Mouse (Mus musculus) cerebellum, adult 2 months (tissue): ENCODE results near the gene Tigd4. TPM values are rescaled to one million over a fixed set of nuclear protein-coding genes. Genes with fewer than 3 reads are reported as not detected.

Source experiments
- DNase-seq, 2 experiments: peaks; one replicate each; pipeline ENCODE4 v3.0.0; 2021
- H3K27ac ChIP-seq: fragments of 200-500 bp; 2 replicates; pipeline ENCODE4 v1.5.1; 2012; ENCODE audit warnings: low read length, control low read depth, inconsistent platforms; ENCODE audit not compliant: insufficient read depth
- H3K27me3 ChIP-seq: fragments of 200-500 bp; 2 replicates; pipeline ENCODE4 v1.6.1; 2012; ENCODE audit warnings: inconsistent platforms, mild to moderate bottlenecking, low read length, moderate library complexity; ENCODE audit not compliant: control insufficient read depth, insufficient read depth
- H3K4me1 ChIP-seq: fragments of 200-500 bp; 2 replicates; pipeline ENCODE4 v1.6.1; 2011; ENCODE audit warnings: low read length; ENCODE audit not compliant: control insufficient read depth, insufficient read depth
- H3K4me3 ChIP-seq: fragments of 200-500 bp; replicated peaks from 2 replicates; pipeline ENCODE3; 2011; ENCODE audit warnings: mild to moderate bottlenecking, low read depth, low read length, control low read depth; ENCODE audit not compliant: insufficient read depth
- CTCF ChIP-seq: fragments of 200-500 bp; IDR thresholded peaks from 2 replicates; pipeline ENCODE4 v1.5.1; 2011; ENCODE audit warnings: low read depth, mild to moderate bottlenecking, control low read depth, low read length, moderate library complexity, borderline replicate concordance; ENCODE audit not compliant: insufficient read depth
- POLR2A ChIP-seq: fragments of 200-500 bp; IDR thresholded peaks from 2 replicates; pipeline ENCODE4 v1.6.1; 2011; ENCODE audit warnings: low read length, control low read depth, borderline replicate concordance; ENCODE audit not compliant: insufficient read depth
- whole genome bisulfite sequencing: fragments of 180-500 bp; shearing (Covaris S2); methylation state at CpG from one replicate; pipeline ENCODE4 v1.1.7; 2018; 5-methylcytosine and 5-hydroxymethylcytosine counted together
- polyA plus RNA-seq: library from polyadenylated mRNA; depleted of rRNA; stranded (reverse); fragments of >200 nt; gene quantifications from 2 replicates; pipeline ENCODE4 v1.2.3, GENCODE M21; 2012

Gene Tigd4
- polyA plus RNA-seq, 1 experiment: 0.11 TPM

DNA sequence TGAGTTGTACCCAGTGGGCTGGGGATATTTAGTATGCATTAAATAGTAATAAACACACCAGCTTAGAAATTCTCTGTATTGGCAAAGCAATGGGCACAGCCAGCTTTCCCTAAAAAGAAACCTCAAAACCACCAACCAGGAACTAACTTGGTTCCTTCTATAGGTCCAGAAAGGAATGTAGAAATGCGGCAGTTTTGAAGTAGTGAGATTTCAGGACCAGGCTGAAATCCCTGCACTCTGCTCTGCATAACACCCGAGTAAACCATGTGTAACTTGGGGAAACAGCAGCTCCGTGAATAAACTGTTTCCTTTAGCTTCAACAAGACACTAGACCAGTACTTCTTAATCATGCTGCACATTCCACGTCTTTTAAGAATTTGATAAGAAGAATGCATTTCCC lies 12.7 kb upstream of the Tigd4 start:
- Histone ChIP-seq H3K4me1 (peaks cover 4% of the 10 kb centered on the region; the same call in 1 of the 2 replicates), H3K27me3 (no peaks in the 10 kb centered on the region), H3K27ac (no peak overlapping the region), H3K4me3 (no peak overlapping the region)
- DNase-seq: no peak
- WGBS: 41% methylated on average over 4 of the region's 4 CpGs
- TF ChIP-seq CTCF (no peak), POLR2A (no peak)

DNA sequence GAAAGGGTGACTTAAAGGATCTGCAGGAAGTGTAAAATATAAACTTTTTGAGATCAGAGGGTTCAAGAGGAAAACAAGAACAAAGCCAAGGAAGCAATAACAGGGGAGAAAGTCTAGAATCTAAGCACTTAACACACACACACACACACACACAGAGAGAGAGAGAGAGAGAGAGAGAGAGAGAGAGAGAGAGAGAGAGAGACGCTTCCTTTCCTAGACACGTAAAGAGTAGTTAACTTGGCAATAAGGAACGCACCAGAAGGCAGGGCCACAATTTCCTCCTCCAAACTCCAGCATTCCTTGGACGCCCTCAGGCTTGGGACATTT lies 11.7 kb upstream of the Tigd4 start:
- TF ChIP-seq POLR2A: no peak
- no peak for TF ChIP-seq CTCF
- Histone ChIP-seq H3K4me1 (peaks cover 4% of the 10 kb centered on the region; the same call in 1 of the 2 replicates), H3K27me3 (no peaks in the 10 kb centered on the region), H3K27ac (0 out of 2 replicates have a peak overlapping the region, but pooled peaks have one; percentile 55), H3K4me3 (peak overlapping the region; percentile 79)
- DNase-seq: no peak
- WGBS: 0% methylated on average over 4 of the region's 4 CpGs

DNA sequence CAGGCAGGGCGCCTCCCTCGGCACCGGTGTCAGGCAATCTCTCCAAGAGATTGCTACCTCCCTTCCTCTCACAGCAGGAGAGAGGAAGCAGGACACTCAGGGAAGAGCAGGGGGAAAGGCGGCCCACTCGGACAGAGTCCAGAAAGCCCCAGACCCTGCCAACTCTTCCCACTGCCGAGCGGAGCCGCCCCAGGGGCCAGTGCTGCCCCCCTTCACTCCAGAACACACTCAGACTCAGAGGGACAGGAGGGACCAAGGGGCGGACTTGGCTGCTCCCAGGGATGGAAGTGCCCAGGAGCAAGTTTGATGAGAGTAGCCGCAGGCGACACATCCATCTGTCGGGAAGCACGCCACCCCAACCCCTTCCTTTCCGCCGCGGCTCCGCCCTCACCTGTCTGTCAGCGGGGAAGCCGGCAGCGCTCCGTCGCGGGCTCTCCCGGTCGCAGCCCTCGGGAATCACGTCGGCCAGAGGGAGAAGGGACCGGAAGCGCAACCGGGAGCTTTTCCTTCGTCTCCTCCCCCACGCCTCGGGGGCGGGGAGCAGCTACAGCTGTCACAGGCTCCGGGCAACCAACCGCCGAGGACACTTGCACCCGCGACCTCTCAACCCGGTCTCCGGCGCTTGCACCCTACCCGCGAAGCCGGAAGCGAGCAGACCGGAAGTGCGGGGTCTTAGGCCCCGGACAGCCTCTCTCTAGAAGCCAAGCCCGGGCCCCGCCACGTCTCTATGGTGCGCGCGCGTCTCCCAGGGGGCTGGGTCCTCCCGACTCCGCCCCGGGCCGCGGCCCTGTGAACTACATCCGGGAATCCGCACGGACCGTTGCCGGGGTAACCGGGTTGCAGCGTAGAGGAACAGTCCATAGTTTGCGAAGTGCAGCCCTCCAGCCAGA lies 11.1 kb upstream of the Tigd4 start, which contains the start of gene Arfip1:
TSS of gene Arfip1 (minus strand) at position 603 of the 890 bp plus-strand sequence.
- TF ChIP-seq POLR2A: peak; percentile 57; the same call in 1 of the 2 replicates
- no peak for TF ChIP-seq CTCF
- Histone ChIP-seq H3K4me3 (peak within 1 kb of the TSS; percentile 79), H3K27me3 (no peaks in the 10 kb centered on the region), H3K4me1 (peaks cover 4% of the 10 kb centered on the region; the same call in 1 of the 2 replicates), H3K27ac (peak within 1 kb of the TSS; percentile 55)
- DNase-seq: peak; percentile 95
- under 1% methylated on average over 70 of the region's 70 CpGs for WGBS

DNA sequence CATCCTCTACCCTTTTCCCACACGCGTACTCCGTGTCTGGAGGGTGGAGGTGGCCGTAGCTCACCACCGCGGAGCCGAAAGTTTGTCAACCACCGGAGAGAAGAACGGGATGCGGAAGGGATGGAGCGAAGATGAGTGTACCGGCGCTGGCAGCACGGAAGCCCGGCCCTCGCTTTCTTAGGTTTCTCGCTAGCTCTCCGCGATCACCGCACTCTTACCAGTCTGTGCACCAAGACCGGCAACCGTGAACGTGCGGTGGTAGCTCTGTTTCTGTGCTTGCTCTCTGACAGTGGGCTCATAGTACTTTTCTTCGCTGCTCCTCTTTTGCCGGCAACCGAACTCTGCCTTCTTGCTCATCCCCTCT lies 10.5 kb upstream of the Tigd4 start:
- Histone ChIP-seq H3K27ac (peak overlapping the region; percentile 3; the same call in 1 of the 2 replicates), H3K27me3 (no peaks in the 10 kb centered on the region), H3K4me3 (peak overlapping the region; percentile 79), H3K4me1 (peaks cover 4% of the 10 kb centered on the region; the same call in 1 of the 2 replicates)
- no peak for DNase-seq
- WGBS: under 1% methylated on average over 27 of the region's 27 CpGs
- TF ChIP-seq CTCF (no peak), POLR2A (peak; percentile 5; the same call in 1 of the 2 replicates)

DNA sequence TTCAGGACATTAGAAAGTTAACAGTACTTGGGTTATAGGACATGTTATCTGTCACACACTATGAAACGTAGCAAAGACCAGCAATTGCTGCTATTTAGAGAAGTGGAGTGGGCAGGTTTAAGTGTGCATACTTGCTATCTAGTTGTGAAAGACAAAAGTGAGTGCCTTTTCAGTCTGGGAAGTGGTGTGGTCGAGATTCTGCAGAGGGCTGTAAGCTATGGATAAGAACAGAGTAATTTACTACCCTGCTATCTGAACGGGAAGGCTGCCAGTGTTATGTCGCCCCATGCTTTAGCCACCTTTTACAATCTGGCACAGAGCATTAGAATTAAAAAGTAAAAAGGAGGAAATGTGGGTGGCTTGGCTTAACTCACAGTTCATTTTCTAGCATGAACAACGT lies 6.6 kb upstream of the Tigd4 start:
- H3K4me1 ChIP-seq: peaks cover 4% of the 10 kb centered on the region; the same call in 1 of the 2 replicates
- H3K27ac ChIP-seq: no peak overlapping the region
- TF ChIP-seq POLR2A (no peak), CTCF (no peak)
- WGBS: 55% methylated on average over 5 of the region's 5 CpGs
- no peak overlapping the region for H3K4me3 ChIP-seq
- H3K27me3 ChIP-seq: no peaks in the 10 kb centered on the region
- no peak for DNase-seq

DNA sequence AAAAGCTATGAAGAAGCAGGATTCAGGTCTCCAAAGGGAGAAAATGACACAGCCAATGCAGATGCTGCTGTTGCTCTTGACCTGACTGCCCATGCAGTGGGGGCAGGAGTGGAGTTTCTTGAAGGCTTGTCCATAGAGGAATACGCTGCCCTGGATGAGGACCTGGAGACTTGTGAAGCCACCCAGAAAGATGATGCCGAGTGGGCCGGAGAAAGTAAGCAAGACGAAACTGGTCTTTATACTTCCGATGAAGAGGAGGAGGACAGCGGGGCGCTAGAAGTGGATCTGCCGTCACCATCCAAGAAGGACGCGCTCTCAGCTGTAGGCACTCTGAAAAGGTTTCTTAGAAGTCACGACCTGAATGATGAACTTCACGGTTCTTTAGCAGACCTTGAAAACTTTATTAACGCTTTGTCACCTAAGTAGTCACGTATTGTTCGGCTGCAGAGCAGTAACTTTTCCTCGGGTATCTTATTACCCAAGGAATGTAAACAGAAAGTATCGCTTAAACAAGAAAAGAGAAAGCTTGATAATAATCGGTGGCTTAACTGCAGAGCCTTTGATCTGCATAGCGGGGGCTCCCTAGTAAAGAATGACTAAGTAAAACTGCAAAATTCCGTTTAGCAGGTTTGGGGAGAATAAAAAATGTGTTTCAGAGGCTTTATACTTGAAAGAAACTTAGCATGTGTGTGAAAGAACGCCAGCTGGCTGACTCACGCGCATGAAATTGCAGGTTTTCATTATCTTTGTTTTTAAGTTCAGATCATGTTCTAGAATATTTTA lies 1.7 kb downstream of the Tigd4 start:
- Histone ChIP-seq H3K4me3 (no peak overlapping the region), H3K27ac (no peak overlapping the region), H3K27me3 (no peaks in the 10 kb centered on the region; the same call in 1 of the 2 replicates), H3K4me1 (no peaks in the 10 kb centered on the region)
- no peak for DNase-seq
- WGBS: 11% methylated on average over 23 of the region's 23 CpGs
- TF ChIP-seq CTCF: no peak
- TF ChIP-seq POLR2A: no peak

DNA sequence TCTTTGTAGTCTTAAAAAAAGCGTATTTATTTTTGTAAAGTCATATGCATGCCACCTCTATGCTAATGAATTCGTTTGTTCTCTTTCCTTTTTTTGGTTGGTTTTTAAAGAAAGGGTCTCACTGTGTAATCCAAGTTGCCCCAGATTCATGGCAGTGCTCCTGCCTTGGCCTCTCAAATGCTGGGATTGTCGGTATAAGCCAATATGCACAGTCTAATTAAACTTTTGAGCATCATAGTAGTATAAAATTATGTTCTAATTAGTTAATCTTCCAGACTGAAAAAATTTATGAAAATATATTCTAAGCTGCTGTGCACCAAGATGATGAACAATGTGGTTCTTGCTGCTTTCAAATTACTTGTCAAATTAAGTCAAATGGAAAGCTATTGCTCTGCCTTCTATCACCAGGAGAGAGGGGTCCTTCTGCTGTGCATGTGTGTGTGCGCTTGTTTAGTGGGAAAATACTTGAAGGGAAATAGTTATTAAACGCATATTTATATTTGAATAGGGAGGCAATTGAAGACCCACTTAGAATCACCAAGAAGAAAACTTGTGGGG lies 2.4 kb downstream of the Tigd4 start:
- H3K27ac ChIP-seq: no peak overlapping the region
- DNase-seq: no peak
- no peak overlapping the region for H3K4me3 ChIP-seq
- 30% methylated on average over 5 of the region's 5 CpGs for WGBS
- H3K27me3 ChIP-seq: no peaks in the 10 kb centered on the region; the same call in 1 of the 2 replicates
- no peaks in the 10 kb centered on the region for H3K4me1 ChIP-seq
- no peak for TF ChIP-seq CTCF
- TF ChIP-seq POLR2A: no peak
